Mouse (Mus musculus) B cell, adult 2 months (primary cell): ENCODE measurements around the gene Glrp1.

Source experiments
- DNase-seq, 2 experiments: peaks; one replicate each; pipeline ENCODE4 v3.0.0; 2022

Glrp1 gene

DNA sequence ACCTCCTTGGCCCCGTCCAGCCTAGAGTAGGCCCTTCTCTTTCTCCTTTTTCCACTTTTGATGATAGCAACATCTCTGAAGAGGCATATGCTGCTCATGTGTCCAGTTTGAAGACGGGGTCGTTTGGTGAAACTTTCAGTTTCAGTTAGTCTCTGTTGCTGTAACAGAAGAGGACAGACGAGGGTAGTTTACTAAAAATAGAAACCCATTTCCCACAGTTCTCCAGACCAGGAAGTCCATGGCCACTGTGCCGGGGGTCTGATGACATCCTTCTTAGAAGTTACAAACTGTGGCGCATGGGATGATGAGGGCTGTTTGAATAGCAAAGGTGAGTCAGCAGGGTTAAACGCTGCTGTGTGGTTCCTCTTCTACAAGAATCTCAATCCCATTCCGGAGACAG, at the start of gene Glrp1:
Gene Glrp1 (minus strand): TSS at position 278 of the 400 bp plus-strand sequence.
- no peak for DNase-seq

DNA sequence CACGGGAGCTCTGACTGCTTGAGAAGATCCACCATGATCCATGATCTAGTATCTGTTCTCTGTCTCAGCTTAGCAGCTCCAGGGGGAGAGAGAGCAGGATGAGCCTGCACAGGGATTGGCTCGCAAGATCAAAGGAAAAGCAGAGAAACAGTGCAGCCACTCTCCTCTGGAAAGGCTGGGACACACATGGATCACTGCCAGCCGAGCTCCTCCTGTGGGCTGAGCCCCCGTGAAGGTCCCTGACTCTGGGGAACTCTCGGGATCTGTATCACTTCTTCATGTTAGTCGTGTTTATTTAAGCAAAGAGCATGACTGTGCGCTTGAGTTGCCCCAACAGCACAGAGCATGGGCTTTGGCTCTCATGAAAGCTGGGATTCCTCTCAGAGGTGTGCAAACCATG, 49.4 kb upstream of the Glrp1 start:
- no peak for DNase-seq

DNA sequence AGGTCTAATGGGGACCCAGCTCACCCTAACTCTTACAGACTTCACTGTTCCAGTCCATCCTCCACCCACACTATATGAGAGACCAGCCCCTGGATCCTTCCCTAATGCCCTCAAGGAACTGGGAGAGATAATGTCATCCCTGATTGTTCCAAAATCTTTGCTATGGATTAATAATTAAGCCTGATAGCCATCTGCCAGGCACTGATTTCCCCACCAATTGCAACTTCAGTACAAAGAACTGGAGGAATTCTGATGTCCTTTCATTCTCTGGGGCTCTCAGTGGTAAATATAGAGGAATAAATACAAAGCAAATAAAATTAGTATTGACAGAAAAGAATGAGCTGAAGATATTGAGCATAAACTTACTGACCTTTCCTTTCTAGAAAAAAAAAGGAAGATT, 48.9 kb upstream of the Glrp1 start:
- no peak for DNase-seq

DNA sequence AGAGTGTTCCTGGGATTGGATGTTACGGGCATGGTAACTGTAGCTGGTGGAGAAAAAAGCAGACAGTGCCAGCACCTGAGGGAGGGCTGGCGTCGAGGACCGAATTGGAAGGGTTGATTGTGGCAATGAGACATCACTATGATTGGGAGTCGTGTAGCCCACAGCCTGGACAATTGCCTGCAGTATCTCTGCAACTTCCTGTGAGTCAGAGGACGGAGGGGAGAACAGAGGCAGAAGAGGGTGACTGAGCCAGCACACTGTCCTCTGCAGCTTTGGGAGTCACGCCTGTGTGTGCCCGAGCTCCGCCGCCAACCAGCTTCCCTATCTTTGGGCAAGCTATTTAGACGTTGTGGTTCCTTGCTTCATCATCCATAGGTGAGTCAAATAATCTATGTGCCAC, 46.5 kb upstream of the Glrp1 start:
- DNase-seq, result no peak

DNA sequence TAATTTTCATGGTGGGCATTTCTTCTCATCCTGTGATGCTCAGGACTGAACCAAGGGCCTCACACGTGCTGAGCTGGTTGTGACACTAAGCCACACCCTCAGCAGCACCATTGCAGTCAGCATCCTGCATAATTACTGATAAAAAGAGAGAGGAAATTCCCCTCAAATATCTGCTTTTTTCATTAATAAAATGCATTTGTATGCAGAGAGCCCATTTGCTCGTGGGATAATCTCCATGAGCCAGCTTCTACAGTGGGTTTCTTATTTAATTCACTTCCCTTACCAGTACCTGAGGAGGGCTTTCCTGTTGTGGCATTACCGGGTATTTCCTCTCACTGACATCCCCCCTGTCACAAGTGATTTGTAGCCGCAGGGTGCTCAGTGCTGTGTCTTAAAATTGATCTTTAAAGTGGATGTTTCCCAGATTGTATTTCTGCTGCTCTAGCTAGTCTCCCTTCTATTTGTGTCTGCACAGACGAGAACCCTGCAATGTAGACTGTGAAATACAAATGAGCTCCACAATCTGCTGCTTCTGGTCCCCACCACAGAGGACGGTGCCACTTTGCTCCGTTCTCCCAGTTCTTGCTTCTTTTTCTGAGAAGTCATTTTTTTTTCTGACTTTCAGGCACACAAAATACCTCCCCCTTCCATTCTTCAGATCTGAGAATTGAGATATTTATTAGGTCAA, 43.8 kb upstream of the Glrp1 start:
- no peak for DNase-seq

DNA sequence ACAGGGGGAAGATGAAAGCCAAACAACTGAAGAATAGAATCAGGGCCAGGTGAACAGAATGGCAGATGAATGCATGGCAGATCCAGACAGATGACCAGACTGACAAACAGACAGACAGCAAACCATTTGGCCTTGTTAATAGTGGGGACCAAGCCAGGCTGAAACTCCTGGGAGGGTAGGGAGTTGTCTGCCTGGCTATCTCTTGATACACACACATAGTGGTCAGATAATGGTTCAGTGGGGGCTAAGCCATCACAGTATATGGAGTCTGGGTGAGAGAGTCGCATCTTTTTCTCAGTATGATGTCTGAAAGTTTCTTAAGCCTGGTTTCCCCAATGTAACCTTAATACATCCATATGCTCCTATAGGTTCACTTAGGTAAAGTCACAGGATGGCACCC, 39.4 kb upstream of the Glrp1 start:
- DNase-seq, result no peak

DNA sequence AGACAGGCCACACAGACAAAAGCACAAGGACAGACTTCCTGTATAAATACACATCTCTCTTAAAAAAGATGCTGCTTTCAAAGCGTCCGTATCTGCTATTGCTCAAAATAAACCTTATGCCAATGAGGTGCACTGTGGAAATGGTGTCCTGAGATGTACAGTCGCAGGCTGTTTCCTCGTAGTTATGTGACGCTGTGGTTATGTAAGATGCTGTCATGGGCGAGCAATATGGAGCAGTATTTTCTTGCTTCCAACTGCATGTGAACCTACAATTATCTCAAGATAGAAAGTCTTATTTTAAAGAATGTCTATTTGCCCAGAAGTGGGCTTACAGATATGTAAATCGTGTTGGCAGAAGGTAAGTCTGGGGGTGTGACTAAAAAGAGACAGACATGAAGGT, 37.3 kb upstream of the Glrp1 start:
- DNase-seq, result no peak

DNA sequence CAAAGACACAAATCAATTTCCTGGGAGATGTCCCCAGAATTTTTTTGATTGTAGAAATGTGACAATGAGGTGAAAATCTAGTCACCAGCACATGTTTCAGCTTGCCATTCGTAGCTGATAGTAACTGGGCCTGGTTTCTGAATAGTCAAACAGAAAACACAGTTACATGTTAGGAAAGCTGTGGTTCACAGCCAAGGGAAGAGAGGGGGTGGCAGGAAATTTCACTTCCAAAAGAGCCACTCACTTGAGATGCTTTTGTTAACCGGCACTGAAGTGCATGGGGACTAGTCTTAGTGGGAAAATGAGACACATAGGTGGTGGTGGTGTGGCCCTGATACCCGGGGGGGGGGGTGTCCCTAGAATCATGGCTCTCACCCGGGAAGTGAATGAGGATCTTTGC, 33.7 kb upstream of the Glrp1 start:
- no peak for DNase-seq

DNA sequence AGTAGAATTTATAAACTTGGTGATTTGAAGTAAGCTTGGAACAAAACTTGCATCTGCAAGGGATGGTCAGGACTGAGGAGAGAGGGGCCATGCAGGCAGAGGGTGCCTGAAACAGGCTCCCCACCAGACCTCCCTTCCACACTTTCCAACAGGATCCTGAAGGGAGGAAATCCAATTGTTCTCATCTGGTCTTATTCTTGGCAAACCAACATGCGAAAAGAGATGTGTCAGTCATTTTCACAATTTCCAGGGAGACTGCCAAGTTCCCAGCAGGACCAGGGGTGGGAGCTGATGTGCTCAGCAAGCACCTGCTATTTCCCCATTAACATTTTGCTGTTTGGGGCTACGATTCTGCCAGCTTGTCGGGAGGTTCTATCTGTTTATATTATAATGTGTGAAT, 30.0 kb upstream of the Glrp1 start:
- DNase-seq, result no peak

DNA sequence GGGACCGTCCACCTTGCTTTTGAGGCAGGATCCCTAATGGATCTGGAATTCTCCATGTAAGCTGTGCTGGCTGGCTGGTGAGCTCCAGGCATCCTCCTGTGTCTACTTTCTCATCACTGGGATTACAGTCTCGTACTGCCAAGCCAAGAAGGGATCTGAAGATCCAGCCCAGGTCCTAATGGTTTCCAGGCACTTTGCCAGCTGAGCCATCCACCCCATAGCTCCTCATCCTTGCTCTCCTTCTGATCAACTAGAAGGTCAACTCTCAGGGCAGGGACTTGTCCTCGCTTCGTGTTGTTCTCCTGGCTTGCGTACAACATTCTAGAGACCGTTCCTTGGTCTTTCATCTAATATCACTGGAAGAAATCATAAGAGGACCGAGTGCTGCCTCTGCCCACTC, 29.4 kb upstream of the Glrp1 start:
- no peak for DNase-seq

DNA sequence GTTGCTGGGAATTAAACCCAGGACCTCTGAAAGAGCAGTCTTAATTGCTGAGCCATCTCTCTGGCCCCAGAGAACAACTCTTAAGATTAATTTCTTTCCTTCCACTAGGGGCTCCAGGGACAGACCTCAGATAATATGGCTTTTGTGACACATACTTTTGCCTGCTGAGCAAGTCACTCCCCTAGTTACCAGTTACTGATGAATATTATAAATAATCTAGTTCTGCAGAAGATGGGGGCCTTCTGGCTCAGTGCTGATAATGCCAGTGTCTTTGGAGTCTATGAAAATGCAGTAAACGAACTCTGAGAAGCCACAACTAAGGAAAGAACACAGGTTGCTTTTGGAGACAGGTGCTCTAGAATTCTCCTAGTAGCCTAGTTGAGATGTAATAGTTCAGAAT, 26.4 kb upstream of the Glrp1 start:
- no peak for DNase-seq

DNA sequence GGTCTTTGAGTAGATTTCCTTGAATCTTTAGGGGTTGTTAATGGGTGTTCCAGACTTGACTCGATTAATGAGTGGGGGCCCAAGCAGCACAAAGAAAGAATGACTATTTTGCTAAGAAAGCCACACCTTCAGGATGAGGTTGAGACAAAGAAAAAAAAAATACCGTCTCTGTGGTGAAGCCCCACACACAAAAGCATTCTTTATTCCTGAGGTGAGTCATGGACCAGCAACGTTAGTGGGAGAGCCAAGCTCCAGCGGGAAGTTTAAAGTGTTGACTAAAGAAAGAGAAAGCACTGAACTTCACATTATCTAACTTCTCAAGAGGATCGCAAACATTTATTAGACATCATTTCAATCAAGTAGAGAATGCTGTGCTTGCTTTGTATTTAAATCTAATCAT, 24.2 kb upstream of the Glrp1 start:
- DNase-seq, result no peak

DNA sequence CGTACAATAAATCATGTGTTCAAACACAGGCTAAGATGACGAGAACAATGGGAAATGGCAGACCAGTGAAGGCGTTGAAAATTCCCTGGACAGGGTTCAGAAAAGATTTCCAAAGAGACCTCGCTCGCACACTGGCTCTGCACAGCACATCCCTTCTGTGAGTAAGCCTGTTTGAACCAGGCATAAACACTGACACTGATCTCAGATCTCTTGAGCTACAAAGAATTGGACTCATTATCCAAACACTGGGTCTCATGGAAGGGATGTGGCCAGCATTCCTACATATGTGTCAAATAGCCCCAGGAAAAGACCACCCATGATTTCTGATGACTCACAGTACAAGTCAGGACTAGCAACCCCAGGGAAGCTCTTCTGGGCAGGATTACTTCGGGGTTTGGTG, 16.3 kb upstream of the Glrp1 start:
- no peak for DNase-seq

DNA sequence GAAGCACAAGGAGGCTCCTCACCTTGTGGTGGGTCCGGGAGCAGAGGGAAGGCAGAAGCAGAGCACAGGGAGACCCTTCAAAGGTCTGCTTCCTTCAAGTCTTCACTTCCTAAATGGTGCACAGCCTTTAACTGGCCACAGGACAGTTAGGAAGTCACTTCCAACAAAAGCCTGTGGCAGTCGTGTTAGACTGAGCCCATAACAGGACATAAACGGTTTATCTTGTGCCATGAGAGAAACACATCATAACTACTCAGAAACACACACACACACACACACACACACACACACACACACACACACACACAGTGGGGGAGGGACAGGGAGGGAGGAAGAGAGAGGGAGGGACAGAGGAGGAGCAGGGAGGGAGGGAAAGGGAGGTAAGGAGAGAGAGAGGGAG, 15.8 kb upstream of the Glrp1 start:
- DNase-seq, result no peak

DNA sequence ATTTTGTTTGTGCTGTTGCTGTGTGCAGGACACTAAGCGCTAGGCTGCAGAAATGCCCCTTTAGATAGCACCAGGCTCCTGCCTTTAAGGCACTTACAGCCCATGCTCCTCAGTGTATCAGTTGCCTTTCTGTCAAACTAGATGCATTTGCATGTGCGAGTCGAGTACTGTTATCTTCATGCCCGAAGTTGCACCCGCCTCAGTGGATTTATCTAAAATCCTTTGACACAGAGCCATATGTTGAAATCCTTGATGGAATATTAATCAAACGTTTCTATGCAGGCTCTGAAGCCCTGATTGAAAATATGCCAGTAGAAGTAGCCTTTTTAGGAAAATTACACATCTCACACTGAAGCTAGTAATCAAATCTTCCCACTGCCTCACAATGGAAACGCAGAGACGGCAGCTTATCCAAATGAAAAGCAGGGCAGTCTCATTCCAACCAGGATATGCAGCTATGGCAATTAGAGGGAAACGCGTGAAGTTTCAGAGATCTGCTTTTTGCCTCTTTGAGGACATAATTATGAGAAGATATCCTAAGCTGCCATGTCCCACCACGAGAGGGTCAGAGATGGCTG, 11.4 kb upstream of the Glrp1 start:
- DNase-seq, result no peak

DNA sequence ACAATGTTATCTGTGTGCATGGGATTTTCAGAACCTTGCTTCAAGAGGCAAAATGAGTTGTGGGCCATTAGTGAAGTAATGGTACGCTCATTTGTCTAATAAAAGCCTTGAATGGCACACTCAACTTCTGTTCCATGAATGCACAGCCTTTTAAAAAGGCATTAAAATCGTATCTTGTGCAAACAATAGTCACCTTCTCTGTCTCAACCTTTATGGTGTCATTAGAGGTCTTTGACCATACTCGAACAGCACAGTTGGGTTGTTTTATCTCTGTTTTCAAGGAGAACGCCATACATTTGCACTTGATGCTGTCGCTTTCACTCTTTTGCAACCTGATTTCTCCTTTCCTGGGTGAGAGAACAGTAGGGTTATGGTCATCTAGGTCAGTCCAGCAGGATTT, 3.7 kb upstream of the Glrp1 start:
- DNase-seq, result no peak

DNA sequence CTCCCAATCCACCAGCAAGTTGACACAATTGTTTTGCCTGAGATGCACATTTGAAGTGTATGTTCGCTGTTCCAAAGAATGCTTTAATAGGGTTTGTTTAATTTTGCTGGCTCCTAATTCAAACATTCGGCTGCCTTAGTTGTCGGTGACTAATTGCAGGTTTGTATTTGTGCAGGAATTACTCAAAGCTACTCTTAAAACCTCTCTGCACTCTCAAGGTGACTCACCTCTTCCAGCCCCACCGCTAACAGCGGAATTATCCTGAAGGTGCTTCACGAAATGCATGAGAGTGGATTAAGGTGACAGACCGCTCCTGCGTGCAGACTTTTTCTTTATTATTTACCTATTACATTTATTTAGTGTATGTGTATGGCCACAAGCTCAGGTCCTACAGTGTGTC, 2.0 kb downstream of the Glrp1 start:
- no peak for DNase-seq

DNA sequence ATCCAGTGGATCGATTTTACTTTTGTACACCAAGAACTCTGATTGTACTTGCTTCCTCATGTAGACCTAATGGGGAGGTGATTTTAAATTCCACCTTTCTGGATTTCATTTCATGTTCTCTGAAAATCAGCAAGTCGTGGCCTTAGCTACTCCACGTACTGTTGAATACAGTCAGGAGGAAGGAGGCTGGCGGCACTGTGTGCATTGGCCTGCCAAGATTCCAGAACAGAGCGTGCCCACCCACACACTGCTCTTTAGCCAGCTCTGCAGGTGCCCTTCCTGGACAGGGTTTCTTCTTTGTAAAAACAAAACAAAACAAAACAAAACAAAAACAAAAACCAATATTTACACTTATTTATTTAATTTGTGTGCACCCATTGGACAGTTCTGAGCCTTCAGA, 2.7 kb downstream of the Glrp1 start:
- DNase-seq, result no peak

DNA sequence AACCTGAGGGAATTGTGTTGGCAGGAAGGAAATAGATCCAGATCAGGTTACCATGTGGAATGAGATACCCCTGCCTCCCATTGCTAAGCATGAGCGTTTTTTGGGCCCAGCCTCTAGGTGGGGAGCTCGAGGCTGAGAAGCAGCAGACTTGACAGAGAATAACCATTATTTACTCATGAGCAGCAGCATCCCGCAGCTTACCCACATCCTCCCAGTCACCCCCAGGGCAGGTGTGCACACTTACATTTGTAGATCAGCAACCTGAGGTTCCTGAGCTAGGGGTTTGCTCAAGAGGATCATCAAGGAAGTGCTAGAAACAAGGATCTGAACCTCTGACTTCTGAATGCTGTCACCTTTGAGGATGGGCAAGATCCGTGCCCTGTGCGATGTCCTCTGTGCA, 3.5 kb downstream of the Glrp1 start:
- no peak for DNase-seq

DNA sequence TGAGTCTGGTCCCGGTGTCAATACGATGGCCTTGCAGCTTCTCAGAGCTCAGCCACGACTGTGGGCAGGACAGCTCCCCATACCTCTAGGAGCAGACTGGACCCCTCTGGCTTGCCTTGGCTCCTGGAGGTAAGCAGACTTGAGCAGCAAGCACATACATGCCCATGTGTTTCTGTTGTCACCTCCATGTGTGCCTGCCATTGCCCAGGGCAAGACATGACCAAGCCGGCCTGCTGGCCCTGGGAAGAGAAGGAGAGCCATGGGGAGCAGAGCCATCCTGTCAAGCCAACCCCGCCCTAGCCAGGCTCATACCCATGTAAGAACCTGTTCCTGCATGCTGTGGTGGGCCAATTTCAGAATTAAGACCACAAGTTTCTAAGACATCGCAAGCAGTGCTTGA, 4.2 kb downstream of the Glrp1 start:
- no peak for DNase-seq

DNA sequence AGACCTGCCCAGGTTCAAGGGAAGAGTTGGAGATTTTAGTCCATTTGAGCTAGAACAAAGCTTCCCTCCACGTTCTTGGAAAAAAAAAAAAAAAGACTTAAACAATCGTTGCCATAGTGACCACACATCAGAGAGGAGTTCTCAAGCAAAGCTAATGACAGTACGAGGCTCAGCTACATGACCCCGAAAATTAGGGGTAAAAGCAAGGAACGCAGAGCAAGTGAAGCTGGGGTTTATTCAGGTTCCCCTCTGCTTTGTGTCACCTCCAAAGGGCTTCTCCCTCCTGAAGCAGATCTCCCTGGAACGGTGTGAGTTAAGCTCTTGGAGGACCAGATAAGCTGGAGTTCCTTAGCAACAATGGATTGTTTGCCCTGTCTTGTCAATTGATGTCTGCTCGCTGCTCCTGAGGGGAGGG, 5.3 kb downstream of the Glrp1 start:
- no peak for DNase-seq

DNA sequence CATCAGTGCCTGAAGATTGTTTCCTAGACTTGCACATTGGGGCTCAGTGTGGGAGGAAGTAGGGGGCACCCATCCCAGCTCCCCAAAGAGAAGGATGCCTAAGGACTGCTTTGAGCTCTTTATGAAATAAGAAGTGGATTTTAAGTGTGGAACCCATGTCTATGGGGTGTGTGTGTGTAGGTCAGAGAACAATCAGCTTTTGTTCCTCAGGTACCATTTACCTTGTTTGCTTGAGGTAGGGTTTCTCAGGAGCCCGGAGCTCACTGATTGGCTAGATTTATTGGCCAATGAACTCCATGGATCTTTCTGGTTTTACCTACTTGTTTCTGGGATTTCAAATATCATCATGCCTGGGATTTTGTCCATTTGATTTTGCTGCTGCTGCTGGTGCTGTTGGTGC, 7.0 kb downstream of the Glrp1 start:
- no peak for DNase-seq

DNA sequence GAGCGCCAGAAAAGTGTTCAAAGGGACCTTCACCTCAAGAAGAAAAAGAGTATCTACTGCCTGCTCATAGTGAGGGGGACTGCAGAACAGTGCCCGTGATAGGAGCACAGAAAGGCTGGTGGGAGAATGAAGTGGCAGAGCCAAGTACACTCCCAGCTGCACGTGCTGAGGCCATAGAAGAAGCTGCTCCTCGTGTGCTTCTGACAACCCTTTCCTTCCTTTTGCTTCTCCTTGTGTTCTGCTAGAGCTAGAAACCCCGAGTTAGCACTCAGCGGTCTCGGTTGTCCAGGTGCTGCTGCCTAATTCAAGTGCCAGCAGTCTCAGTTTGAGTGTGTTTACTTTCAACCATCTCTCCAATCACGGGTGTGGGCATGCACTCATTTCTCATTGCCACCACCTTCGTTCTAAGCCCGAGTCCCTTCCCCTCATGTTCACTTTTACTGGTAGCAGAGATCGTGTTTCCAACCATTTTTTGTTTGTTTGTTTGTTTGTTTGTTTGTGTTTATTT, 10.6 kb downstream of the Glrp1 start:
- DNase-seq, result no peak

DNA sequence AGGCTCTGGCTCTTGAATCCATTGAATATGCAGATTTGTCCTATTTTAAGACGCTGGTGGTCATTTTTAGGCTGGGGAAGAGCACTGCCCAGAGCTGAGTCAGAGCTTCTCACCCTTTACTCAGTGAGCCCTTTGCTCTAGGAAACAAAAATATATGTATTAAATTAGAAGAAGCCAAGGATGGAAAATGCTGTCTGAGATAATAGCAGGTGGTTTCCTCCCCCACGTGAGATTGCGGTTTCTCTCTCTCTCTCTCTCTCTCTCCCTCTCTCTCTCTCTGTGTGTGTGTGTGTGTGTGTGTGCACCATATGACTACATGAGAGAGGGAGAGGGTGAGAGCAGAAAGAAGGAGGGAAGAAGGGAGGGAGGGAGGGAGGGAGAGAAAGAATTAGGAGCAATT, 12.5 kb downstream of the Glrp1 start:
- no peak for DNase-seq

DNA sequence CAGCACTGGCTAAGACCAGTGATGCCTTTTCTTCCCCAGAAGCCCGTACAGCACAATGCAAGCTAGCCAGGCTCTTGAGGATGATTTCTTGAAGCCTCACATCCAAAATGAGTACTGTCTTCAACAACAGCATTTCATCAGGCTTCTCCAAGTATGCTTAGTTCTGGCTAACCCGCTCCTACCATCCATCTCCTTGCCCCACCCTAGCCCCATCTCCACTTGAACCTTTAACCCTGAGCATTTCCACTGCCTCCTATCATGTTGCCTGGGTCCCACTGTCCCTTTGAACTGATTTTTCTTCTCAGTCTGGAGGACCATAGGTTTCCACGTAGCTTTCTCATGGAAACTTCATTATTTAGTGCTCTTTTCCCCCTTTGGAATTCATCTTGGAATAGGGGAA, 17.5 kb downstream of the Glrp1 start:
- no peak for DNase-seq
